Mouse (Mus musculus) frontal cortex, postnatal 14 days (tissue): Measurements from ENCODE around the gene Urm1.
A peak's percentile ranks its signal among the peaks of the same experiment; 100 is the strongest.
"Not testable (repeated sequence)": the region's sequence is repeated elsewhere in the genome, so short reads cannot be mapped to it uniquely, and the experiment has no call there.

Source experiments
- DNase-seq, 2 experiments: peaks; one replicate each; pipeline ENCODE4 v3.0.0; 2022; ENCODE audit warnings: low spot score in 2 of 2

Urm1 gene

GRCm38 (mm10) chr2:29820025-29820817 is at the start of gene Urm1:
Gene Urm1, plus strand, starts transcription at chr2:29820075.
- DNase-seq: peak; percentile 58 to 64

- DNase-seq: no peak
These were observed 49.7 kb upstream of the Urm1 start for GRCm38 (mm10) chr2:29770162-29770561.

- DNase-seq: no peak
These were observed 48.0 kb upstream of the Urm1 start for GRCm38 (mm10) chr2:29771611-29772461.

GRCm38 (mm10) chr2:29773323-29773722 is 46.6 kb upstream of the Urm1 start:
- DNase-seq: no peak

- DNase-seq: not testable (repeated sequence)
These were observed 38.6 kb upstream of the Urm1 start for GRCm38 (mm10) chr2:29781256-29781655.

GRCm38 (mm10) chr2:29784290-29784689 is 35.6 kb upstream of the Urm1 start:
- no peak for DNase-seq

GRCm38 (mm10) chr2:29787104-29787917 is 32.6 kb upstream of the Urm1 start, which contains the start of gene Coq4:
Gene Coq4, plus strand, starts transcription at chr2:29787493.
- DNase-seq: peak; percentile 74 to 85

GRCm38 (mm10) chr2:29787937-29788681 is 31.8 kb upstream of the Urm1 start, which contains the start of gene Trub2:
Gene Trub2, minus strand, starts transcription at chr2:29788502.
- DNase-seq: peak; percentile 74 to 75

GRCm38 (mm10) chr2:29792772-29793487 is 26.9 kb upstream of the Urm1 start:
- DNase-seq: no peak

GRCm38 (mm10) chr2:29802075-29802826 is 17.6 kb upstream of the Urm1 start, which contains the start of gene Slc27a4:
Gene Slc27a4, plus strand, starts transcription at chr2:29802634.
- peak; percentile 88 to 94 for DNase-seq

GRCm38 (mm10) chr2:29802827-29803201 is 17.1 kb upstream of the Urm1 start:
- DNase-seq: peak in 1 of 2 experiments; percentile 49

- DNase-seq: no peak
These were observed 16.5 kb upstream of the Urm1 start for GRCm38 (mm10) chr2:29803400-29803831.

GRCm38 (mm10) chr2:29815678-29816371 is 4.0 kb upstream of the Urm1 start:
- DNase-seq: no peak

GRCm38 (mm10) chr2:29817426-29818232 is 2.2 kb upstream of the Urm1 start:
- DNase-seq: peak; percentile 78 to 88

- no peak for DNase-seq
These were observed 512 bp upstream of the Urm1 start for GRCm38 (mm10) chr2:29819363-29819762.

- DNase-seq: no peak
These were observed 6.5 kb downstream of the Urm1 start for GRCm38 (mm10) chr2:29826318-29826925.

- peak; percentile 93 for DNase-seq
These were observed 7.2 kb downstream of the Urm1 start for GRCm38 (mm10) chr2:29826926-29827708.
